11 mouse cellular contexts compared by ENCODE assay signal in the genomic region with DNA sequence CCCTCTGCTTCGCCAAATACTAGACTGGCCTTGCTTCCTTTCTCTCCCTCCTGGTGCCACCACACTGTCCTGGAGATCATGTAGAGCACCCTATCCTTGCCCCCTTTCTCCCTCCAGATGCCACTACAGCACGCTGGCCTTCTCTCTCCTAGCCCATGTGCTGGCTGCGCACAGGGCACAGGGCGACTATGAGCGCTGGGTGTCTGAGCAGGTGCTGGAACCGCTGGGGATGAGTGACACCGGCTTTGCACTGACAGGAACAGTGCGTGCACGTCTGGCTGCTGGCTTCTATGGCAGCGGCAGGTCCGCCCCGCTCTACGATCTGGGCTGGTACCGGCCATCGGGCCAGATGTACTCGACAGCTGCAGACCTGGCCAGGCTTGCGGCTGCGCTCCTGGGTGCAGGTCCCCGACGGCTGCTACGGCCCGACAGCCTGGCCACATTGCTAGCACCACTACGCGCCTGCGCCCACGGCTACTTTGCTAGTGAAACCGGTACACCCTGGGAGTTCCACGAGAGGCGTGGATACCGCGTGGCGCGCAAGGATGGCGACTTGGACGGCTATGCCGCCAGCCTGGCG. TPM values are rescaled to one million over a fixed set of nuclear protein-coding genes. Genes with fewer than 3 reads are reported as not detected.
A peak's percentile ranks its signal among the peaks of the same experiment; 100 is the strongest.
DNase-seq lines count a peak whose midpoint lies in the region; ATAC-seq and TF ChIP-seq lines count a peak whose summit lies in the region.
"Had no signal": no experiment of that assay in that cellular context is flagged by ENCODE, and none has a peak within 500 bp of the region (broad histone marks: within the 10 kb centered on the region; RNA-seq: fewer than 3 reads in every experiment).

No protein-coding gene starts in this region.

- no peak overlapping the region for H3K27ac ChIP-seq in heart, postnatal 0 days (ENCODE audit: low read depth)
- H3K27ac ChIP-seq in embryonic facial prominence, embryonic 11.5 days (replicated peaks; ENCODE audit: low read depth, low read length): no peak overlapping the region
- no peak overlapping the region for H3K27ac ChIP-seq in intestine, embryonic 14.5 days (ENCODE audit: low read depth)

- no peak for TF ChIP-seq EP300 in heart, postnatal 0 days (IDR thresholded peaks at IDR 0.05; ENCODE audit: low read depth)

- peak; percentile 16; the same call in 1 of the 2 replicates for ATAC-seq in heart, postnatal 0 days (ENCODE audit: insufficient read depth, low read depth)
- ATAC-seq in embryonic facial prominence, embryonic 11.5 days (replicated peaks; ENCODE audit: insufficient number of reproducible peaks, low FRiP score, low TSS enrichment, low read depth): no peak
- no peak for ATAC-seq in intestine, embryonic 14.5 days (replicated peaks; ENCODE audit: low FRiP score, low TSS enrichment, low read depth)

- WGBS in heart, postnatal 0 days: 16% methylated on average over 37 of the region's 37 CpGs
- WGBS in embryonic facial prominence, embryonic 11.5 days: 16% methylated on average over 37 of the region's 37 CpGs
- WGBS in intestine, embryonic 14.5 days: 18% methylated on average over 37 of the region's 37 CpGs

- H3K27me3 ChIP-seq in heart, postnatal 0 days (ENCODE audit: control insufficient read depth, insufficient read depth, low read length): peaks cover 39% of the 10 kb centered on the region
- peaks cover 22% of the 10 kb centered on the region for H3K27me3 ChIP-seq in embryonic facial prominence, embryonic 11.5 days (ENCODE audit: control insufficient read depth, insufficient read depth, low read length)
- peaks cover 27% of the 10 kb centered on the region for H3K27me3 ChIP-seq in intestine, embryonic 14.5 days (replicated peaks; ENCODE audit: control insufficient read depth, insufficient read depth, low read length)

- H3K9me3 ChIP-seq in heart, postnatal 0 days (replicated peaks; ENCODE audit: control insufficient read depth, low read length): no peaks in the 10 kb centered on the region
- H3K9me3 ChIP-seq in embryonic facial prominence, embryonic 11.5 days (replicated peaks; ENCODE audit: control insufficient read depth, low read length): no peaks in the 10 kb centered on the region
- no peaks in the 10 kb centered on the region for H3K9me3 ChIP-seq in intestine, embryonic 14.5 days (ENCODE audit: control insufficient read depth, low read length)

- H3K4me3 ChIP-seq in heart, postnatal 0 days (ENCODE audit: low read depth, low read length): peak overlapping the region; percentile 55
- peak overlapping the region; percentile 36 for H3K4me3 ChIP-seq in embryonic facial prominence, embryonic 11.5 days (ENCODE audit: low read depth, low read length)
- H3K4me3 ChIP-seq in intestine, embryonic 14.5 days (ENCODE audit: low read depth, low read length): peak overlapping the region; percentile 53

- intact Hi-C loops in heart, postnatal 10 days (cut with DNase I): no loop called here

- H3K9ac ChIP-seq in heart, postnatal 0 days (replicated peaks; ENCODE audit: low read depth, low read length): no peak overlapping the region; the same call in 1 of the 2 replicates
- H3K9ac ChIP-seq in embryonic facial prominence, embryonic 11.5 days (replicated peaks; ENCODE audit: low read length): peak overlapping the region; percentile 55
- peak overlapping the region; percentile 57 for H3K9ac ChIP-seq in intestine, embryonic 14.5 days (ENCODE audit: low read length)

- H3K36me3 ChIP-seq in heart, postnatal 0 days (replicated peaks; ENCODE audit: control insufficient read depth, insufficient read depth, low read length): no peaks in the 10 kb centered on the region
- H3K36me3 ChIP-seq in embryonic facial prominence, embryonic 11.5 days (replicated peaks; ENCODE audit: control insufficient read depth, insufficient read depth, low read depth, low read length): no peaks in the 10 kb centered on the region
- H3K36me3 ChIP-seq in intestine, embryonic 14.5 days (ENCODE audit: control insufficient read depth, insufficient read depth, low read length): no peaks in the 10 kb centered on the region

- TF ChIP-seq CTCF in heart, postnatal 0 days (IDR thresholded peaks at IDR 0.05; ENCODE audit: low read depth): no peak

- H3K4me1 ChIP-seq in heart, postnatal 0 days (ENCODE audit: control insufficient read depth, insufficient read depth): peaks cover 10% of the 10 kb centered on the region
- no peaks in the 10 kb centered on the region; the same call in 1 of the 2 replicates for H3K4me1 ChIP-seq in embryonic facial prominence, embryonic 11.5 days (ENCODE audit: control insufficient read depth, insufficient read depth, low read length)
- peaks cover 11% of the 10 kb centered on the region; the same call in 1 of the 2 replicates for H3K4me1 ChIP-seq in intestine, embryonic 14.5 days (replicated peaks; ENCODE audit: control insufficient read depth, insufficient read depth, low read length)

- peak overlapping the region; percentile 81 for H3K4me2 ChIP-seq in heart, postnatal 0 days (ENCODE audit: low read depth, low read length)
- peak overlapping the region; percentile 97 for H3K4me2 ChIP-seq in embryonic facial prominence, embryonic 11.5 days (ENCODE audit: low read depth, low read length)
- H3K4me2 ChIP-seq in intestine, embryonic 14.5 days (ENCODE audit: low read length): peak overlapping the region; percentile 98

- no peak for DNase-seq in heart, postnatal 0 days (ENCODE audit: low spot score)
- no peak for DNase-seq in heart, postnatal 10 days
- DNase-seq in embryonic facial prominence, embryonic 11.5 days (ENCODE audit: low spot score): no peak
- peak; percentile 70 for DNase-seq in intestine, embryonic 14.5 days (ENCODE audit: low spot score)
- DNase-seq in neural tube, embryonic 10.5 days (ENCODE audit: extremely low spot score, low spot score): peak; percentile 32
- no peak for DNase-seq in B cell, adult 2 months
- DNase-seq in lung, postnatal 14 days: no peak
- DNase-seq in spleen, adult 12 weeks (ENCODE audit: low spot score): no peak
- DNase-seq: cerebellum, adult 9-10 months had no signal

RNA-seq across cellular contexts. Expression of a gene that starts 14.7 kb away (rescaled TPM):
- total RNA-seq in heart, postnatal 0 days (2014; rRNA removed; ENCODE audit: low replicate concordance): not detected in 2 replicates
- polyA plus RNA-seq in heart, postnatal 0 days (2015; fragmentation: Nextera tagmentation; extraction: Ambion mirVana): not detected in 2 replicates
- not detected for total RNA-seq in heart, postnatal 10 days (2021)
- polyA plus RNA-seq in embryonic facial prominence, embryonic 11.5 days (2014; fragmentation: Nextera tagmentation; extraction: Ambion mirVana): not detected in 2 replicates
- polyA plus RNA-seq in intestine, embryonic 14.5 days (2014; fragmentation: Nextera tagmentation; extraction: Ambion mirVana): not detected in 2 replicates
- total RNA-seq: MEL had no signal
- polyA plus RNA-seq: large intestine, adult 2 months had no signal

RNA-seq across cellular contexts. Expression of a gene that starts 26.8 kb away (rescaled TPM):
- not detected in 2 replicates for total RNA-seq in heart, postnatal 0 days (2014; rRNA removed; ENCODE audit: low replicate concordance)
- not detected in 2 replicates for polyA plus RNA-seq in heart, postnatal 0 days (2015; fragmentation: Nextera tagmentation; extraction: Ambion mirVana)
- total RNA-seq in heart, postnatal 10 days (2021): not detected
- not detected in 2 replicates for polyA plus RNA-seq in embryonic facial prominence, embryonic 11.5 days (2014; fragmentation: Nextera tagmentation; extraction: Ambion mirVana)
- polyA plus RNA-seq in intestine, embryonic 14.5 days (2014; fragmentation: Nextera tagmentation; extraction: Ambion mirVana): not detected in 2 replicates
- total RNA-seq: MEL had no signal
- polyA plus RNA-seq: large intestine, adult 2 months had no signal

RNA-seq across cellular contexts. Expression of a gene that starts 34.5 kb away (rescaled TPM):
- total RNA-seq in heart, postnatal 0 days (2014; rRNA removed; ENCODE audit: low replicate concordance): 48.2 and 57.0 TPM in 2 replicates
- 15.2 and 17.0 TPM in 2 replicates for polyA plus RNA-seq in heart, postnatal 0 days (2015; fragmentation: Nextera tagmentation; extraction: Ambion mirVana)
- total RNA-seq in heart, postnatal 10 days (2021): 10 to 100 TPM; 42.9 to 52.6 TPM
- polyA plus RNA-seq in embryonic facial prominence, embryonic 11.5 days (2014; fragmentation: Nextera tagmentation; extraction: Ambion mirVana): 76.9 and 88.3 TPM in 2 replicates
- polyA plus RNA-seq in intestine, embryonic 14.5 days (2014; fragmentation: Nextera tagmentation; extraction: Ambion mirVana): 52.8 and 54.8 TPM in 2 replicates

Comparison
In these comparisons a context has a peak if more than half of its experiments do, and no peak if none do; other contexts are left out.
1. DNase-seq: peak in intestine, embryonic 14.5 days (single experiment) and neural tube, embryonic 10.5 days (single experiment); none in heart, postnatal 0 days (single experiment), heart, postnatal 10 days (0 of 2), embryonic facial prominence, embryonic 11.5 days (single experiment), B cell, adult 2 months (0 of 2), lung, postnatal 14 days (single experiment) and spleen, adult 12 weeks (single experiment).
2. Peak in every context shown above with its lines, with median percentiles within 50 percentile points of each other: H3K4me2 ChIP-seq and H3K4me3 ChIP-seq.